Mouse (Mus musculus): ENCODE results near the gene Krtap26-1.

DNA sequence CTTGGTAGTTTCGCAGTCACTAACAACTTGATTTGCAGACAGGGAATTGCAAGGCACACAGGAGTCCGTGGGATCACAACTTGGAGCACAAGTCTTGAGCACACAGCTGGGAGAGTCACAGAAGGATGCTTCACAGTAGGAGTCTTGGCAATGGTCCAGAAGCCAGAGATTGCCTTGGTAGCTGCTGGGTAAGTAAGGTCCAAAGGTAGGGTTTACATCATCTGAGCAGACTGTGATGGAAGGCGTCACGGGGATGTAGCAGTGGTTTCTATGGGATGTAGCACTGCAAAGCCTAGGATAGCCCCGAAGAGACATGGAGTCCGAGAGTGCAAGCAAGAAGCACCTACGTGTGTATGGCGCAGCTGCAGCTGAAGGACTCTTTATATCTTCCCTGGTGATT is 35.7 kb downstream of the Krtap26-1 start, which contains the start of gene Krtap24-1:
- no peak for TF ChIP-seq POLR2A (IDR thresholded peaks at IDR 0.05; ENCODE audit: extremely low read depth, insufficient read depth, low read length)
- TF ChIP-seq CTCF (IDR thresholded peaks at IDR 0.05; ENCODE audit: extremely low read depth, insufficient read depth, low read length) = no peak
